Mouse (Mus musculus): ENCODE data around the gene Eps8. TPM values are rescaled to one million over a fixed set of nuclear protein-coding genes. Genes with fewer than 3 reads are reported as not detected.

Eps8 gene
- total and polyA plus RNA-seq, 2 experiments from 2014 or later: 27.2 to 29.9 TPM

- Histone ChIP-seq H3K4me2 (ENCODE audit: low read depth, low read length, poor library complexity, severe bottlenecking) (no peak overlapping the region), H3K4me3 (ENCODE audit: low read depth, low read length) (no peak overlapping the region), H3K27ac (ENCODE audit: low read depth, low read length) (no peak overlapping the region), H3K9ac (replicated peaks; ENCODE audit: low read length, poor library complexity, severe bottlenecking) (no peak overlapping the region), H3K36me3 (ENCODE audit: insufficient read depth, low read length) (no peaks in the 10 kb centered on the region), H3K9me3 (ENCODE audit: low read length) (no peaks in the 10 kb centered on the region), H3K27me3 (ENCODE audit: insufficient read depth, low read length) (no peaks in the 10 kb centered on the region), H3K4me1 (ENCODE audit: insufficient read depth, low read length) (no peaks in the 10 kb centered on the region)
- 93% methylated on average over 8 of the region's 8 CpGs for WGBS
- no peak for DNase-seq (ENCODE audit: low spot score)
- no peak for TF ChIP-seq CTCF (IDR thresholded peaks at IDR 0.05)
- no peak for ATAC-seq (ENCODE audit: low FRiP score)
Measured at GRCm38 (mm10) chr6:137695046-137695445, 40.4 kb upstream of the Eps8 start.

GRCm38 (mm10) chr6:137694310-137694709, 39.6 kb upstream of the Eps8 start:
- no peak overlapping the region for H3K4me2 ChIP-seq (ENCODE audit: low read depth, low read length, poor library complexity, severe bottlenecking)
- H3K27ac ChIP-seq (ENCODE audit: low read depth, low read length): no peak overlapping the region
- 87% methylated on average over 2 of the region's 2 CpGs for WGBS
- DNase-seq (ENCODE audit: low spot score) (no peak), ATAC-seq (ENCODE audit: low FRiP score) (no peak)
- no peak for TF ChIP-seq CTCF (IDR thresholded peaks at IDR 0.05)
- H3K4me1 ChIP-seq (ENCODE audit: insufficient read depth, low read length): no peaks in the 10 kb centered on the region
- no peak overlapping the region for H3K9ac ChIP-seq (replicated peaks; ENCODE audit: low read length, poor library complexity, severe bottlenecking)
- no peaks in the 10 kb centered on the region for H3K36me3 ChIP-seq (ENCODE audit: insufficient read depth, low read length)
- H3K27me3 ChIP-seq (ENCODE audit: insufficient read depth, low read length): no peaks in the 10 kb centered on the region
- H3K4me3 ChIP-seq (ENCODE audit: low read depth, low read length): no peak overlapping the region
- no peaks in the 10 kb centered on the region for H3K9me3 ChIP-seq (ENCODE audit: low read length)

GRCm38 (mm10) chr6:137690550-137691119, 36.0 kb upstream of the Eps8 start:
- Histone ChIP-seq H3K4me1 (ENCODE audit: insufficient read depth, low read length) (no peaks in the 10 kb centered on the region), H3K4me2 (ENCODE audit: low read depth, low read length, poor library complexity, severe bottlenecking) (no peak overlapping the region), H3K4me3 (ENCODE audit: low read depth, low read length) (no peak overlapping the region), H3K27me3 (ENCODE audit: insufficient read depth, low read length) (no peaks in the 10 kb centered on the region), H3K36me3 (ENCODE audit: insufficient read depth, low read length) (no peaks in the 10 kb centered on the region), H3K9ac (replicated peaks; ENCODE audit: low read length, poor library complexity, severe bottlenecking) (no peak overlapping the region), H3K9me3 (ENCODE audit: low read length) (no peaks in the 10 kb centered on the region), H3K27ac (ENCODE audit: low read depth, low read length) (no peak overlapping the region)
- no peak for TF ChIP-seq CTCF (IDR thresholded peaks at IDR 0.05)
- no peak for DNase-seq (ENCODE audit: low spot score)
- 64% methylated on average over 2 of the region's 2 CpGs for WGBS
- ATAC-seq (ENCODE audit: low FRiP score): no peak

GRCm38 (mm10) chr6:137688506-137689105, 33.9 kb upstream of the Eps8 start:
- Histone ChIP-seq H3K27me3 (ENCODE audit: insufficient read depth, low read length) (no peaks in the 10 kb centered on the region), H3K9ac (replicated peaks; ENCODE audit: low read length, poor library complexity, severe bottlenecking) (no peak overlapping the region), H3K4me1 (ENCODE audit: insufficient read depth, low read length) (no peaks in the 10 kb centered on the region), H3K9me3 (ENCODE audit: low read length) (no peaks in the 10 kb centered on the region), H3K36me3 (ENCODE audit: insufficient read depth, low read length) (no peaks in the 10 kb centered on the region), H3K4me3 (ENCODE audit: low read depth, low read length) (no peak overlapping the region), H3K4me2 (ENCODE audit: low read depth, low read length, poor library complexity, severe bottlenecking) (no peak overlapping the region), H3K27ac (ENCODE audit: low read depth, low read length) (no peak overlapping the region)
- 65% methylated on average over 11 of the region's 11 CpGs for WGBS
- ATAC-seq (ENCODE audit: low FRiP score) (no peak), DNase-seq (ENCODE audit: low spot score) (no peak)
- no peak for TF ChIP-seq CTCF (IDR thresholded peaks at IDR 0.05)

GRCm38 (mm10) chr6:137688079-137688478, 33.4 kb upstream of the Eps8 start:
- DNase-seq (ENCODE audit: low spot score) (no peak), ATAC-seq (ENCODE audit: low FRiP score) (no peak)
- no peaks in the 10 kb centered on the region for H3K36me3 ChIP-seq (ENCODE audit: insufficient read depth, low read length)
- no peak overlapping the region for H3K27ac ChIP-seq (ENCODE audit: low read depth, low read length)
- H3K4me3 ChIP-seq (ENCODE audit: low read depth, low read length): no peak overlapping the region
- H3K27me3 ChIP-seq (ENCODE audit: insufficient read depth, low read length): no peaks in the 10 kb centered on the region
- H3K9ac ChIP-seq (replicated peaks; ENCODE audit: low read length, poor library complexity, severe bottlenecking): no peak overlapping the region
- WGBS: 80% methylated on average over 3 of the region's 3 CpGs
- no peak for TF ChIP-seq CTCF (IDR thresholded peaks at IDR 0.05)
- H3K9me3 ChIP-seq (ENCODE audit: low read length): no peaks in the 10 kb centered on the region
- no peaks in the 10 kb centered on the region for H3K4me1 ChIP-seq (ENCODE audit: insufficient read depth, low read length)
- no peak overlapping the region for H3K4me2 ChIP-seq (ENCODE audit: low read depth, low read length, poor library complexity, severe bottlenecking)

GRCm38 (mm10) chr6:137687667-137688066, 33.0 kb upstream of the Eps8 start:
- Histone ChIP-seq H3K36me3 (ENCODE audit: insufficient read depth, low read length) (no peaks in the 10 kb centered on the region), H3K9ac (replicated peaks; ENCODE audit: low read length, poor library complexity, severe bottlenecking) (no peak overlapping the region), H3K27me3 (ENCODE audit: insufficient read depth, low read length) (no peaks in the 10 kb centered on the region), H3K4me1 (ENCODE audit: insufficient read depth, low read length) (no peaks in the 10 kb centered on the region), H3K27ac (ENCODE audit: low read depth, low read length) (no peak overlapping the region), H3K4me2 (ENCODE audit: low read depth, low read length, poor library complexity, severe bottlenecking) (no peak overlapping the region), H3K4me3 (ENCODE audit: low read depth, low read length) (no peak overlapping the region), H3K9me3 (ENCODE audit: low read length) (no peaks in the 10 kb centered on the region)
- no peak for DNase-seq (ENCODE audit: low spot score)
- no peak for TF ChIP-seq CTCF (IDR thresholded peaks at IDR 0.05)
- 95% methylated on average over 5 of the region's 5 CpGs for WGBS
- no peak for ATAC-seq (ENCODE audit: low FRiP score)
